Mouse (Mus musculus): ENCODE data around the gene Fzd7. TPM values are rescaled to one million over a fixed set of nuclear protein-coding genes. Genes with fewer than 3 reads are reported as not detected.

Gene Fzd7
- total and polyA plus RNA-seq, 3 experiments = 4.0 to 10.1 (median 4.8) TPM

GRCm38 (mm10) chr1:59481456-59482291, 550 bp upstream of the Fzd7 start:
- H3K9me3 ChIP-seq (replicated peaks; ENCODE audit: low read length) = peaks cover 15% of the 10 kb centered on the region
- peak overlapping the region; percentile 75 for H3K9ac ChIP-seq (ENCODE audit: insufficient read depth, low read depth)
- peaks cover 14 to 20% of the 10 kb centered on the region in 2 experiments for H3K36me3 ChIP-seq (replicated peaks in 1 of 2; ENCODE audit: control insufficient read depth in 1 of 2, insufficient read depth in 1 of 2, low read length in 1 of 2)
- H3K4me3 ChIP-seq (replicated peaks in 1 of 3; ENCODE audit: low read depth in 2 of 3, low read length in 2 of 3, poor library complexity in 1 of 3) = peak overlapping the region; percentile 62 to 83 (median 64)
- H3K27ac ChIP-seq (ENCODE audit: insufficient read depth, low read depth) = peak overlapping the region; percentile 67
- peaks cover 15 to 42% of the 10 kb centered on the region in 2 experiments for H3K4me1 ChIP-seq (ENCODE audit: control insufficient read depth in 1 of 2, insufficient read depth in 2 of 2)
- H3K4me2 ChIP-seq (ENCODE audit: insufficient read depth, low read depth, poor library complexity, severe bottlenecking) = peak overlapping the region; percentile 84
- H3K79me2 ChIP-seq (replicated peaks; ENCODE audit: control insufficient read depth, extremely low read depth, insufficient read depth, poor library complexity, severe bottlenecking) = peaks cover 36% of the 10 kb centered on the region
- TF ChIP-seq MEF2A (IDR thresholded peaks at IDR 0.05; ENCODE audit: borderline replicate concordance, low read depth, low read length) (peak; percentile 81), MYC (IDR thresholded peaks at IDR 0.05; ENCODE audit: low read depth, low read length) (0 out of 2 replicates have a peak, but pooled peaks have one; percentile 39), JUND (conservative IDR thresholded peaks at IDR 0.05; ENCODE audit: low read depth, low read length) (no peak), CHD2 (IDR thresholded peaks at IDR 0.05; ENCODE audit: low read length) (peak; percentile 94), MAX (IDR thresholded peaks at IDR 0.05; ENCODE audit: low read length) (no peak; the same call in 1 of the 2 replicates), ZMIZ1 (IDR thresholded peaks at IDR 0.05; ENCODE audit: low read depth, low read length) (peak; percentile 47; the same call in 1 of the 2 replicates), MAZ (IDR thresholded peaks at IDR 0.05; ENCODE audit: low read depth, low read length) (peak; percentile 80; the same call in 1 of the 2 replicates), ZNF384 (IDR thresholded peaks at IDR 0.05; ENCODE audit: low read depth, low read length) (peak; percentile 83), NELFE (IDR thresholded peaks at IDR 0.05; ENCODE audit: low read depth, low read length) (peak; percentile 76), HCFC1 (IDR thresholded peaks at IDR 0.05; ENCODE audit: low read depth, low read length) (peak; percentile 40), GABPA (IDR thresholded peaks at IDR 0.05; ENCODE audit: insufficient replicate concordance, low read depth, low read length) (no peak), ELF1 (IDR thresholded peaks at IDR 0.05; ENCODE audit: low read depth, low read length) (peak; percentile 85), BHLHE40 (IDR thresholded peaks at IDR 0.05; ENCODE audit: low read depth, low read length) (peak; percentile 83), IRF4 (IDR thresholded peaks at IDR 0.05; ENCODE audit: low read depth, low read length) (peak; percentile 21; the same call in 1 of the 2 replicates), TBP (conservative IDR thresholded peaks at IDR 0.05; ENCODE audit: low read depth, low read length) (peak; percentile 44; the same call in 1 of the 2 replicates), UBTF (IDR thresholded peaks at IDR 0.05; ENCODE audit: low read depth, low read length) (no peak), NRF1 (IDR thresholded peaks at IDR 0.05; ENCODE audit: low read depth, low read length) (no peak), POLR2AphosphoS2 (IDR thresholded peaks at IDR 0.05; ENCODE audit: low read depth, low read length) (peak; percentile 46; the same call in 1 of the 2 replicates), RCOR1 (conservative IDR thresholded peaks at IDR 0.05; ENCODE audit: low read depth, low read length) (no peak), E2F4 (IDR thresholded peaks at IDR 0.05; ENCODE audit: insufficient replicate concordance, low read depth, low read length) (peak; percentile 54; the same call in 1 of the 2 replicates), ZC3H11A (IDR thresholded peaks at IDR 0.05; ENCODE audit: low read depth, low read length) (no peak), USF2 (conservative IDR thresholded peaks at IDR 0.05; ENCODE audit: low read depth, low read length) (no peak), TCF12 (IDR thresholded peaks at IDR 0.05; ENCODE audit: low read depth, low read length) (peak; percentile 65), EP300 (IDR thresholded peaks at IDR 0.05; ENCODE audit: low read length) (no peak), SIN3A (IDR thresholded peaks at IDR 0.05; ENCODE audit: low read length) (0 out of 2 replicates have a peak, but pooled peaks have one; percentile 15), POLR2A (IDR thresholded peaks at IDR 0.05; ENCODE audit: low read depth, low read length) (peak; percentile 88), ZKSCAN1 (IDR thresholded peaks at IDR 0.05; ENCODE audit: borderline replicate concordance, low read depth, low read length) (no peak), ETS1 (conservative IDR thresholded peaks at IDR 0.05; ENCODE audit: low read depth, low read length) (no peak), KAT2A (IDR thresholded peaks at IDR 0.05; ENCODE audit: insufficient replicate concordance, low read length) (no peak), CHD1 (IDR thresholded peaks at IDR 0.05; ENCODE audit: low read depth, low read length) (no peak)
- H3K27me3 ChIP-seq (replicated peaks) = no peaks in the 10 kb centered on the region
- in situ Hi-C loops (cut with MboI; ENCODE audit: low pct_ligation_motif_present, low pct_unique_long_range_greater_than_20kb, low sequenced_read_pairs) (no loop called here), dilution Hi-C loops (cut with MboI; ENCODE audit: extremely low pct_ligation_motif_present, extremely low pct_unique_long_range_greater_than_20kb, low sequenced_read_pairs) (no loop called here)
- peak; percentile 97 for DNase-seq (ENCODE audit: extremely low read depth)
